Mouse (Mus musculus) megakaryocyte progenitor cell, adult 5-6 weeks (primary cell): ENCODE measurements around the gene Wrb. TPM values are rescaled to one million over a fixed set of nuclear protein-coding genes. Genes with fewer than 3 reads are reported as not detected.
"Not testable (repeated sequence)": the region's sequence is repeated elsewhere in the genome, so short reads cannot be mapped to it uniquely, and the experiment has no call there.

Experiments
- ATAC-seq: replicated peaks from 2 replicates; pipeline ENCODE4 v1.8.0; 2016; ENCODE audit warnings: mild to moderate bottlenecking, moderate TSS enrichment, inconsistent platforms; ENCODE audit not compliant: poor library complexity
- total RNA-seq, 2 experiments: library from RNA; stranded (forward) in 1 of 2; stranded (reverse) in 1 of 2; fragments of 157-497, 149-512 nt in 1 of 2; fragments of 200-1000 nt in 1 of 2; gene quantifications; 2 replicates each; pipeline versions ENCODE4 v1.2.3 to v1.2.4; 2015 to 2017

Wrb gene
- total RNA-seq (2015) = 10.5 and 13.3 TPM in 2 replicates
- total RNA-seq (2017) = 16.2 and 20.1 TPM in 2 replicates

DNA sequence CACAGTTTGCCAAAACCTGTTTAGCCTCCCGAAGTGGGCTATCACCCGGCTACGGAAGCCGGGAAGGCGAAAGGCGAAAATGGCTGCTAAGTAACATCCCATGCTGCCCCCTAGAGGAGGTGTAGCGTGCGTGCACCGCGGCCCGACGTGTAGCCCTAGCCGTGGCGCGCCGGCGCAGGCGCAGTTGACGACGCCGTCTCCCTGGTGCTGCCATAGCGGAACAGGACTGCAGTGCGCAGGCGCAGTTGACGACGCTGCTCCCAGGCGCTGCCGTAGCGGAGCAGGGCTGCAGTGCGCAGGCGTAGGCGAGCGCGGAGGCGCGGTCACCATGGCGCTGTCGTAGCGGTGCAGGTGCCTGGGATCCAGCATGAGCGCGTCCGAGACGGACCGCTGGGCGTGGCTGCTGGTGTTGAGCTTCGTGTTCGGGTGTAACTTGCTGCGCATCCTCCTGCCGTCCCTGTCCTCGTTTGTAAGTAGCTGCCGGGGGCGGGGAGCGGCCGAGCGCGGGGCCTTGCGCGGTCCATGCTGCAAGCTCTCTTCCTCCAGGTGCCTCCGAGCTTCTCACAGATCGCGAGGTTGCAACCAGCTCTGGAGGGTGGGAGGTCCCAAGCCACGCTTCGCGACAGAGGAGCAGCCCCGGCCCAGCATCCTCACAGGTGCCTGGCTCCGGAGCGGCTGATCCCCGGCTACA lies at the start of gene Wrb:
Gene Wrb (plus strand): TSS at position 298 of the 691 bp plus-strand sequence.
- peak; percentile 94 for ATAC-seq

DNA sequence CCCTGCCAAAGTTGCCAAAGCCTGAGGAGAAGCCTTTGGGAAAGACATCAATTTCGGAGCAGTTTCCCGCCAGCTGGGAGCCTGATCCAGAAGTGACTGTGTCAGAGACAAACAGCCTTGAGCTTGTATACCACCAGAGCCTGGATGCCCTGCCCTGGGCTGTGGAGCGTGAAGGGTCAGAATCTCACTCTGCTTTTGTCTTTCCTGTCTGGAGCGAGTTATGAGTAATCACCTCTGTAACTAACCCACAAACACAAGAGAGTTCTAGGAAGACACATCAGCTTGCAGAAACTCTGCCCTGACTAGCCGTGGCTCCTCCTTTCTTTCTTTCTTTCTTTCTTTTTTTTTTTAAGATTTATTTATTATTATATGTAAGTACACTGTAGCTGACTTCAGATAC lies 49.2 kb upstream of the Wrb start:
- ATAC-seq = no peak

- not testable (repeated sequence) for ATAC-seq
These were observed 47.4 kb upstream of the Wrb start for GRCm38 (mm10) chr16:96097811-96098210.

DNA sequence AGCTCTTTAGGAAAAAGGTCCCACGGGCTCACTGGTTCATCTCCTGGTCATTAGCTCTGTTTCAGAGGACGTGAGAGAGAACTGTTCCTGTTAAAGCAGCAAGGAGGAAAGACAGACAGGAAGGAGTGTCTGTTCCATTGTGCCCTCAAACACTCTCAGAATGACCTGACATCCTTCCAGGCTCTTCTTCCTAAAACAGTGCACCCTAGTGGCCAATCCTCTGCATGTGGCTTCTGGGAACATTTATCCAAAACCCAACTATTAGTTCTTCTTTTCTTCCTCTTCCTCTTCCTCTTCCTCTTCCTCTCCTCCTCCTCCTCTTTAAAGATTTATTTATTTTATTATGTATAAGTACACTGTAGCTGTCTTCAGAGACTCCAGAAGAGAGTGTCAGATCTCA lies 42.2 kb upstream of the Wrb start:
- ATAC-seq = peak; percentile 87

- ATAC-seq = no peak
These were observed 35.5 kb upstream of the Wrb start for GRCm38 (mm10) chr16:96109673-96110072.

- ATAC-seq = no peak; the same call in 1 of the 2 replicates
These were observed 34.4 kb upstream of the Wrb start for GRCm38 (mm10) chr16:96110655-96111345.

DNA sequence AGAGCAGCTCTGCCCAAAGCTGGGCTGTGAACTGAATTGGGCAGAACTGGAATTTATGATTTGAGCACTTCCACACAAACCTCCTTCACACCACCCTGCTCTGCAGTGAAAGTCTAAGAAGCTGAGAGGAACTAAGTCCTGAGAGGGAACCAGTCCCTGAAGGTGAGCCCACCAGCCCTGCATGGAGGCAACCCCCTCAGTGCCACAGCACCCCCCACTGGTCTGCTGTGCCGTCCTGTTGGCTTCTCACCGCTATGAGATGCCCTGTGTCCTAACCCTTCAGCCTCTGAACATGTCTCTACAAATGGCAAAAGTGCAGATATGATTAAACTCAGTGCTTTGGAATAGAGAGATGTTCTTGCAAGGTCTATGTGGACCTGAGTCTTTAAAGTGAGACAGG lies 32.4 kb upstream of the Wrb start:
- peak; percentile 45; the same call in 1 of the 2 replicates for ATAC-seq

GRCm38 (mm10) chr16:96114729-96115128 lies 30.5 kb upstream of the Wrb start:
- peak; percentile 72 for ATAC-seq

- no peak for ATAC-seq
These were observed 25.1 kb upstream of the Wrb start for GRCm38 (mm10) chr16:96120022-96120623.

DNA sequence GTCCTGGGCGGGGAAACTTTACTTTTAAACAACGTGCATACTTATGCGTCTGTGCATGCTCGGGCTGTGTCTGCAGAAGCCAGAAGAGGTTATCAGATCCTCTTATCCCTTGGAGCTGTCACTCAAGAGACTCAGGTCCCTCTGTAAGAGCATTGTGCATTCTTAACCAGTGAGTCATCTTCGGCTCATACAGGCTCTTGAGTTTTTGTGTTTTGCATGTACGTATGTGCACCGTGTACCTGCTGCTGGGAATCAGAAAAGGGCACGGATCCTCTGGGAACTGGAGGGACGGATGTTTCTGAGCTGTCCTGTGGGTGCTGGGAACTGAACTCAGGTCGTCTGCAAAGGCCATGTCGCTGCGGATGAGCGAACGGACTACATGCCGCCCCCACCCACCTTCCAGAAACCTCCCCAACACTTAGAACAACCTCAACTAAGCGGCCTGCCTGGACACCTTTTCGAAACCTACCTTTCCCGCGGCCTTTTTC lies 18.5 kb upstream of the Wrb start:
- ATAC-seq = peak; percentile 18; the same call in 1 of the 2 replicates

DNA sequence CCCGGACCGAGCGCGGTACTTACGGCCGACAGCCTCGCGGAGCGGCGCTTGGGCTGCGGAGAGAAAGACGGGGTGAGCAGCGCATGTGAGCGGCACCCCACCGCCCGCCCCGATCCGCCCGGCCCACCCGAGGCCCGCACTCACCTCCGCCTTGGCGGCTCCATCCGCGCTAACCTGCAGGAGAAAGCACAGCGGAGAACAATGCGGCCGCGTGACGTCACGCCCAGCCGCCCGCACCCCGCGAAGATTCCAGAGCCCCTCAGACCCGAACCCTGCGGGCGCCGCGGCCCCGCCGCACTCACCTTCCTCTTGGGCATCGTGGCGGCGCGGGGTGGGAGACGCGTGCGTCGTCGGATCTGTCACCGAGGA lies 17.9 kb upstream of the Wrb start:
- no peak; the same call in 1 of the 2 replicates for ATAC-seq

DNA sequence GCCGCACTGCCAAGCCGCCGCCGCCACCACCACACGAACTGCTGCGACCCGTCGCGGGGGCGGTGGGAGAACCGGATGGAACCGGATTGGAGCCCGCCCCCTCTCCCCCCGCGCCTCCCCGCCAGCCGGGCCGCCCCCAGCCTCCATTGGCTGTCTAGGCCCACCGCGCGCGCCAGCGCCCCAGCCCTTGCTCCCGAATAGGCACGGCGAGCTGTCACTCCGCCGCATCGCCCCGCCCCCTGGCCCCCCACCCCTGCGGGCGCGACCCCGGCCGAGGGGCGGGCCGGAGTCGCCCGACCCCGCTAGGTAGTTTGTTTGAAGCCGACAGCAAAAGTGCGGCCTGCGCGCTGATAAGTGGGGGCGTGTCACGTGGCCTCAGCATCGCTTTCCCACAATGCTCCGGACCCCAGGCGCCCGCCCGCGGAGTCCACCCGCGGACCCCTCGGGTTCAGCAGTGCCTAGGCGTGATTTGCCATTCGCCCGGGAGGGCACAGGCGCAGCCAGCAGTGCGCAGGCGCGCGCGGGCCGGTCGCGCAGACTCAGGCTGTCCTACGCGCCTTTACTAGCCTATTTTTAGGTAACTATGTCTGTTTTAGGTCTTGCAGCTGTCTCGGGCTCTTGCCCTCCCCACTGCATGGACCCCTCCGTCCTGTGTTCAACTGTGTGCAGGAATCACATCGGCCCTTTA lies 17.4 kb upstream of the Wrb start, which contains the start of gene Hmgn1:
Gene Hmgn1 (minus strand): TSS at position 73 of the 688 bp plus-strand sequence.
- ATAC-seq = peak; percentile 80

DNA sequence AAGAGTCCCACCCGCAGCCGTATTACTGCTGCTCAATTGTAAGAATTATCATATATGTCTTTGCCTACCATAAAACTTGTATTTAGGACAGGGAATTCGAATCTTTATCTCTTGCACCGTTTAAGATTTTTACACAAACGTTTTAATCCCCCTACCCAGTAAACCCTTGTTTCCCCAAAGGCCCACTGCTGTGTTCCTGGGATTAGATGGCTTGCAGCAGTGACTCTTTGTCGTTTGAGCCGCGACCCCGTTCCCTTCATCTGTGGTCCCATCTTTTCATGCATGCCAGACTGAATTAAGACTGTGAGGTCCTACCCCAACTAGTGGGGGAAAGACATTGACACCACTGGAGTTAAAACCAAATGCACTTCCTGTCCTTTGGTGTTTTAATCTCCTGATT lies 16.7 kb upstream of the Wrb start:
- ATAC-seq = no peak

DNA sequence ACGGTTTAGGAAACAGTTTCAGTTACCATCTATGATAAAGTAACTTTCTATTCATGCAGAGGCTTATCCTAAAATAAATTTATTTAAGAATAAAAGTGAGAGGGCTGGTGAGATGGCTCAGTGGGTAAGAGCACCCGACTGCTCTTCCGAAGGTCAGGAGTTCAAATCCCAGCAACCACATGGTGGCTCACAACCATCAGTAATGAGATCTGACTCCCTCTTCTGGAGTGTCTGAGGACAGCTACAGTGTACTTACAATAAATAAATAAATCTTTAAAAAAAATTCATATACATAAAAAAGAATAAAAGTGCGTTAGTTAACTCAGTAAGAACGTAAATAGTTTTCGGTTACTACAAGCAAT lies 478 bp upstream of the Wrb start:
- not testable (repeated sequence) for ATAC-seq

GRCm38 (mm10) chr16:96145814-96146213 lies 607 bp downstream of the Wrb start:
- peak; percentile 9 for ATAC-seq

DNA sequence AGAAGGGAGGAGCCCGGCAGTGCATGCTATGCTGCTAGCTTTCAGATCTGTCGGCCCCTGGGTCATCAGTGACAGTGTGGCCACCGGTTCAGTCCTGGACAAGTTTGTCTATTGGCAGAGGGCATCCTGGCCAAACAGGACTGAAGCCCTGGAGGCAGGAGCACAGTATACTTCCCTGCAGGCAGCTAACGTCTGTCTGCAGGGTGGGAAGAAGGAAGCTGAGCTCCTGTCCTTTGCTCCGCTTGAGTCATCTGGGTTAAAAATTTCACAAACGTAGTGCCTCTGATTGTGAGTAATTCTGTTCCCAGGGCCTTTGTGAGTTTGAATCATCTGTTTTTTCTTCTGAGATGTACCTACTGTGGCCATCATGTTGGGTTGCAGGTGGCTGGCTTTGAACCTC lies 3.6 kb downstream of the Wrb start:
- ATAC-seq = no peak

GRCm38 (mm10) chr16:96149311-96149710 lies 4.1 kb downstream of the Wrb start:
- ATAC-seq = no peak

- ATAC-seq = no peak
These were observed 5.8 kb downstream of the Wrb start for GRCm38 (mm10) chr16:96150995-96151394.

- peak; percentile 95 for ATAC-seq
These were observed 6.3 kb downstream of the Wrb start for GRCm38 (mm10) chr16:96151551-96151950.

DNA sequence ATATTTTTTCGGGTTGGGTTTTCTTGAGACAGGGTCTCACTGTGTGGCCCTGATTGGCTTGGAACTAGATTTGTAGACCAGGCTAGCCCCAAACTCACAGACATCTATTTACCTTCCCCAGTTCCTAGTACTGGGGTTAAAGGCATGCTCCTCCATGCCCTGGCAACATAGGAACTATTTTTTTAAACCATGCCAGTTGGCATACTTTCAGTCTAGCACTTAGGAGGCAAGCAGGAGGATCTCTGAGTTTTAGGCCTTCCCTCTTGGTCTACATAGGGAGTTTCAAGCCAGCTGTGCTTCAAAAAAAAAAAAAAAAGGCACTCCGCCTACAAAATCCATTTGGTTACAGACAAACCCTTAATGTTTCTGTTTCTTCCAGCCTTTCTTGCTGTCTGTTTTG lies 9.3 kb downstream of the Wrb start:
- ATAC-seq = no peak

- ATAC-seq = no peak
These were observed 10.8 kb downstream of the Wrb start for GRCm38 (mm10) chr16:96156019-96156418.
